Mouse (Mus musculus): ENCODE measurements around the gene Mnd1.

The Mnd1 gene

GRCm38 (mm10) chr3:84157559-84158350 lies 2.2 kb upstream of the Mnd1 start:
- in situ Hi-C loops (cut with MboI, MseI) = no loop called here

- in situ Hi-C loops (cut with MboI, MseI) = no loop called here
These were observed 1.4 kb upstream of the Mnd1 start for GRCm38 (mm10) chr3:84157011-84157410.

DNA sequence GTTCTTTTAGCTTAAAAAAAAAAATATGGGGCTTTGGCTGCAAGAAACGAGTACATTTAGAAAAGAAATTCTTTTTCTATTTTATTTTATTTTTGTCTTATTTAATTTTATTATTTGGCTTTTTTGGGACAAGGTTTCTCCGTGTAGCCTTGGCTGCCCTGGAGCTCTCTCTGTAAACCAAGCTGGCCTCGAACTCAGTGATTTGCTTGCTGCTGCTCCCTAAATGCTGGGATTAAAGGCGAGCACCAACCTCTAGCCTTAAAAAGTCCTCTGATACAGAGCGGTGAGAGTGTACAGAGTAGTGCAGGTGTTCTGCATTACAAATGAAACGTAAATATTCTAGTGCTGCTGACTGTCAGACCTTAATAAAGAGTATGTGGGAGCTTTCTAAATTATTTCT lies 519 bp upstream of the Mnd1 start:
- in situ Hi-C loops (cut with MboI, MseI) = no loop called here

DNA sequence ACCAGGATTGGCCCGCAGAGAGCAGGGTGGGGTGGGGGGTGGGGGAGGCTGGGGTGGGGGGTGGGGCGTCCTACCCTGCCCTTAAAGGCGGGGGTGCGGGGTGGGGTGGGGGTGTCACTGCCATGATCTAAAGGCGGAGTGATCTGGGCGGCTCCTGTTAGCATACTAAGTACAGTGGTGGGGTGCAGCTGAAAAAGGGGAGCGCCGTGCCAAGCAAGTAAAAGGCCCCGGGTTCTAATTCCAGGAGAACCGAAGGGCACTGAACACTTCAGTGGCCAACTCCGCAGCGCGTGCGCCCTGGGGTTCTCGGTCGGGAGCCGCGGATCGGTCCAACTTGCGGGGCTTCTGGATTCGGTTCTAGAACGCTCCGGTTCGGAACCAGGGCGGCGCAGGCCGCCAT lies 440 bp downstream of the Mnd1 start:
- in situ Hi-C loops (cut with MboI, MseI) = no loop called here

GRCm38 (mm10) chr3:84154721-84155141 lies 855 bp downstream of the Mnd1 start:
- in situ Hi-C loops (cut with MboI, MseI) = no loop called here

- in situ Hi-C loops (cut with MboI, MseI) = no loop called here
These were observed 5.8 kb downstream of the Mnd1 start for GRCm38 (mm10) chr3:84149831-84150230.

- in situ Hi-C loops (cut with MboI, MseI) = no loop called here
These were observed 14.6 kb downstream of the Mnd1 start for GRCm38 (mm10) chr3:84140947-84141346.

GRCm38 (mm10) chr3:84136509-84136908 lies 19.1 kb downstream of the Mnd1 start:
- in situ Hi-C loops (cut with MboI, MseI) = loop anchor here (10.0 kb wide), 1 partner anchor 1902 kb away; no protein-coding TSS in a partner anchor

- in situ Hi-C loops (cut with MboI, MseI) = loop anchor here (10.0 kb wide), 1 partner anchor 1901 kb away; no protein-coding TSS in a partner anchor
These were observed 19.7 kb downstream of the Mnd1 start for GRCm38 (mm10) chr3:84135933-84136332.

DNA sequence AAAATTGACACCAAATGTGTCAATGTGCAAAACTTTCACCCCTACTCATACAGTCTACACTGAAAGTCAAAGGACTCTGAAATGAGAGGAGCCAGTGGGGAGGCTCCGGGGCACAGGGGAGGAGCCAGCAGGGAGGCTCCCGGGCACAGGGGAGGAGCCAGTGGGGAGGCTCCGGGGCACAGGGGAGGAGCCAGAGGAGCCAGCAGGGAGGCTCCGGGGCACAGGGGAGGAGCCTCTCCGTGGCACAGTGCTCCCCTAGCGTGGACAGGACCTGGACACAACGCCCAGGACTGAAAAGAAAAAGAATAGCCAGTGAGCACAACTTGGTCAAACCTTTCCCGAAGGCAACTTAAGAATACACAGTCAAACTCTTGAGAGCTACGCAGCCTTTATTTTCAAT lies 20.2 kb downstream of the Mnd1 start:
- in situ Hi-C loops (cut with MboI, MseI) = loop anchor here (10.0 kb wide), 1 partner anchor 1901 kb away; no protein-coding TSS in a partner anchor

DNA sequence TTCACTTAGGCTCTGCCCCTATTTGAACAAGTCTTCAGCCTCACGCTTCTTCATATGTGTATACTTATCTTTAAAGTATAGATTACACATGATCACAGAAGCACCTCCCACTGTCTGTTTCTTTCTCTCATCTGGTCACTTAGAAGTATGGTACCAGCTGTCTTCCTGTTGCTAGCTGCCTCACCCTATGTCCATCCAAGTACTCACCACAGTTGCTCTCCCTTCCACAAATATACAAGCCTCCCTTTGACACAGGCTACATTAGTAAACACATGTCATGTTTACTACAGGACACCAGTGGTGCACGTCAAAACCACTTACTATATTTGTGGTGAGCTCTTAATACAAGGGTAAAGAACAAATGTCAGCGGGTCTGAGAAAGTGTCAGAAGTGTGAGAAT lies 24.2 kb downstream of the Mnd1 start:
- in situ Hi-C loops (cut with MboI, MseI) = loop anchor here (10.0 kb wide), 1 partner anchor 1897 kb away; no protein-coding TSS in a partner anchor

DNA sequence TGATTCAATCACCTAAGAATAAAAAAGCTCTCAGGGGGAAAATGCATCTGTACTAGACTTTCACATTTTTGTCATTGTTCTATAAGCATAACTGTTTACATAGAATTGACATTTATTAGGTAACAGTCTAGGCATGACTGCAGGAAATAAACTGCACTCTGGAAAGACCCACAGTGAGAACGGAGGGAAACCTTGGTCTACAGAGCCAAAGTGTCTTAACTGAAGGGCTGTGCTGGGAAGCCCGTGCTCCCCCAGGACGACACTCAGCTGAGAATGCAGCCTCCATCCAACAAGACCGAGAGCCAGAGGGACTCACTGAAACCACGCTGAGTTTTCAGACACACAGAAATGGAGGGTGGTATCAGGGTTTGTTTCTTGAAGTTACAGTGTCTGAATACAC lies 24.8 kb downstream of the Mnd1 start:
- in situ Hi-C loops (cut with MboI, MseI) = loop anchor here (10.0 kb wide), 1 partner anchor 1896 kb away; no protein-coding TSS in a partner anchor

DNA sequence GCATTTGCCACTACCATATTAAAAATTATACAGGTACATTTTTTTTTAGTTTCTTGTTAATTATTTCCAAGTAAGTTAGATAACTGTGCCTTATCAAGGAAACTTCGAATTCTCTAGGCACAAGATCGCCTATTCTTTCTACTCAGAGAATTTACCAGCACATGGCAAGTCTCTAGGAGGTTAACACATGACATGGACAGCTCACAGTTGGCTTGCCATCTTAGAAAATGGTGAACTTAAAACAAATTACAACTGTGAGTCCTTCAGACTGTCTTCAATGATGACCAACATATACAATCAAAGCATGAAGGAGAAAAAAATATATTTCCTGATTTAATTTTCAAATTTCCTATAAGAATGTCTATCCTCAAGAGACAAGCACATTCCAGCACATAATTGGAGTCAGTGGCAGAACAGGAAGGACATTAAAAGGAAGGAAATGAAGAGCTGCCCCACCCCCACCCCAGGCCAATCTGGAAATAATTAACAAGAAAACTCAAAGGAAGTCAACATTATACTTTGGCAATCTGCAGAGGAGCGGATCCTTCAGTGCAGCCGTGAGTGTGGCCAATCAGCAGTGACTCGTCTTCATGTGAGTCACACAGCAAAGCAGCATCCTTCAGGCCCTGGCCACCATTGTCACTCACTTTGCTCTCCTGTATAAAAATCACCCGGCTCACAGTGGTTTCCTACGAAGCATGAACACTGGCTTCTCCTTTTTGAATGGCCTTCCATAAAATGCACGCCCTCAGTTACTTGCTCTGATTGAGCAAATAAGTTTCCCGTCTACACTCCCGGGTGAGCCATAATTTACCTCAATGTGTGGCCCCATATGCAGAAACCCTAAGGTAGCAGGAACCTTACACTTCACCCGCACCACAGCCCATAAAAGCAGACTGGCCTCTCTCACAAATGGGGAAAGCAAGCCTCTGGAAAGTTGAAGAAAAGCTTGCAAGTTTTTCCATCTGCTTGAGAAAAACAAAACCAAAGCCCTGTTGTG lies 26.4 kb downstream of the Mnd1 start:
- in situ Hi-C loops (cut with MboI, MseI) = no loop called here

DNA sequence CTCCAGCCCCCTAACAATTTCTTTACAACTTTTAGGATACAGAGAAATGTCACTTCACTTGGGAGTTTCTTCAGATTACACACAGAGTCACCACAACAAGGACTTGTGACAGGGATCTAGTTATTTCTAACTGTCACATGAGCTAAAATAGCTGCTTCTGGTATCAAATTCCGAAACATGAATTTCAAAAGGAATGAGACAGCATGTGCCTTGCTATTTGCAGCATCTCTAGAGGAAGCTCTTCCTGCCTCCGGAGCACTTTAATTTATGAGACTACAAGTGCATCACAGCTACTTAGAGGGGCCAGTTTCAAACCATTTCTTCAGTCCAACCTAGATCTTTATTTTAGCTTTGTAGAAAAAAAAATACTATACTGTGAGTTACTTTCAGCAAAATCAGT lies 28.2 kb downstream of the Mnd1 start:
- in situ Hi-C loops (cut with MboI, MseI) = no loop called here

- in situ Hi-C loops (cut with MboI, MseI) = no loop called here
These were observed 28.9 kb downstream of the Mnd1 start for GRCm38 (mm10) chr3:84126721-84127120.

- in situ Hi-C loops (cut with MboI, MseI) = no loop called here
These were observed 29.8 kb downstream of the Mnd1 start for GRCm38 (mm10) chr3:84125704-84126289.

DNA sequence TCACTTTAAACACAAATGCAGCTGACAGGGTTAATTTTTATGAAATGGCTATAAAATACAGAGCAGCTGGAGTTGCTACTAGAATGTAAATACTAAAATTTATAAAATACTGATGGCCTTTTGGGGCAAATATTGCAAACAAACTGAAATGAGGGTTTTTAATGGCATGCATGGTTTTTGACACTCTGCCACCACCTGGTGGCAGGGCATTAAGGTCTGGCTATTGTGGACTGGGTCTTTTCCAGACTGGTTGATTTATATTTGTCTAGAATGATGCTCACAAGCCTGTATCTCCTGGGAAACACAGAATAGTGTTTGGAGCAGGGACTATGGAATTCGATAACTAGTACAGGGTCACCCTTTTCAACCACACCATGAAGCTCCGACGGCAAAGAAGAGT lies 32.1 kb downstream of the Mnd1 start:
- in situ Hi-C loops (cut with MboI, MseI) = loop anchor here (5.0 kb wide), 1 partner anchor 171 kb away; no protein-coding TSS in a partner anchor

DNA sequence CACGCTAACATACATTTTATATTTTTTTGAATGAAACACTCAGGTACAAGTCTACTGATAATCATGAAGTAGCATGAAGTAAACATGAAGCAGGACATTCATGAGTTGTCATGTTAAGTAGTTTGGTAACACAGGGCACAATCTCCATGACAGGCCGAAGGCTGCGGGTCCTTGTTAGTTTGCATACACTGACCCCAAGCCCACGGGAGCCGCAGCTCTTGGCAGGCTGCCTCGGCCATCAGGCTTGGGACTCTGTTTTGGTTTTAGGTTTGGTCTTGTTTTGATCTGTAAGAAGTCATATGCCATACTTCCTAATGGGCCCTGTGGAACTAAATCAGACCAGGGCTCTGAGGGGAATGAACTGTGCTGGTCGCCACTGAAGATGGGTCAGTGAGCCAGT lies 36.9 kb downstream of the Mnd1 start:
- in situ Hi-C loops (cut with MboI, MseI) = no loop called here

DNA sequence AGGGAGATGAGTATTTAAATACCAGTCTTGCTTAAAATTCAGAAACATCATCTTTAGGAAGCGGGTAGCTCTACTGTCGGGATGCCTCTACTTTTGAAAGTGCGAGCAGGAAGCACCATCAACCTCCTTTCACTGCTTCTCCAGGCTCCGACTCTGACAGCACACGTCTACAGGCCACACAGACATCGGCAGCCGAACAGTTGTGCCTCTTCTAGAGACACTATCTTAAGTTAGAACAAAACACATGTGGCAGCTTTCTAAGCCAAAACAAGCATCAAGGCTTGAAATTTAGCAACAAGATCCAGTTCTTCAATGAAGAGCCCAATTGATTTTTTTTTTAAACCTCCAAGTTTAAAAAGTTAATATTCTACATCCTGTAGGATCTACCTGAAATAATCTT lies 37.4 kb downstream of the Mnd1 start:
- in situ Hi-C loops (cut with MboI, MseI) = no loop called here

- in situ Hi-C loops (cut with MboI, MseI) = no loop called here
These were observed 47.0 kb downstream of the Mnd1 start for GRCm38 (mm10) chr3:84108614-84109013.

GRCm38 (mm10) chr3:84106106-84106505 lies 49.5 kb downstream of the Mnd1 start:
- in situ Hi-C loops (cut with MboI, MseI) = no loop called here

GRCm38 (mm10) chr3:84103536-84103935 lies 52.0 kb downstream of the Mnd1 start:
- in situ Hi-C loops (cut with MboI, MseI) = no loop called here

Data from regulatory T cell (primary cell).